Mouse (Mus musculus): ENCODE data around the gene Vps37b.

Gene Vps37b

DNA sequence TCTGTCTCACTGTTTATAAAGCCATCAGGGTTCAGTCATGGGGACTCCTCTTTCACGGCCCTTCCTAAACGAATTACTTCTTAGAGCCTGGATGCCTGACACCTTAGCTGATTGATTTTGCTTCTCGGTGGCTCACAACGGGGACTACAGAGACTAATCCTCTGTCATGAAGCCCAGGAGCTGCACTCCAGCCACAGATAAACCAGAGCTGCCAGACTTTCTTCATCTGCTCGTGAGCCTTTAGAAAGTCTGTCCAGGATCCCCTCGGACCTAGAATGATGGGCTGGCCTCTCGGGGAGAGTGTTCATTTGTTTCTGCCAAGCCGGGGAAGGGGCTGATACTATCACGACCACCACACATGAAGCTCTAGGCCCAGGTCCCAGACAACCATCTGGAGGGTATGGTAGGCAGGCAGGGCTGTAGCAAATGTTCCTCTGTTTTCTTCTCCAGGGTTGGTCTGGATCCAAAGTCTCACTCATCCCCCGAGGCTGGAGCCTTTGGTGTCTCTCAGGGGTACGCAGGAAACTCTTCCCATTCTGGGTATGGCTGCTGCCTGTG is 13.5 kb upstream of the Vps37b start:
- DNase-seq (ENCODE audit: low read depth): no peak

DNA sequence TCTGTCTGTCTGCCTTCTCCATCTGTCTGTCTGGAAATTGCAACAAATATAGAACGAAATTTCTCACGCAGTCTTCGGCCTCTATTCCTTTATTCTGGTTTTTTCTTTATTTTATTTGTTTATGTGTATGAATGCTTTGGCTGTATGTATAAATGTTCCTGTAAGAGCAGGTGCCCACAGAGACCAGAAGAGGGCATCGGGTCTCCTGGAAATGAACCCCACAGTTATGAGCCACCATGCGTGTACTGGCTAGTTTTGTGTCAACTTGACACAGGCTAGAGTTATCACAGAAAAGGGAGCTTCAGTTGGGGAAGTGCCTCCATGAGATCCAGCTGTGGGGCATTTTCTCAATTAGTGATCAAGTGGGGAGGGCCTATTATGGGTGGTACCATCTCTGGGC is 11.9 kb upstream of the Vps37b start:
- peak; percentile 54 for DNase-seq (ENCODE audit: low read depth)

DNA sequence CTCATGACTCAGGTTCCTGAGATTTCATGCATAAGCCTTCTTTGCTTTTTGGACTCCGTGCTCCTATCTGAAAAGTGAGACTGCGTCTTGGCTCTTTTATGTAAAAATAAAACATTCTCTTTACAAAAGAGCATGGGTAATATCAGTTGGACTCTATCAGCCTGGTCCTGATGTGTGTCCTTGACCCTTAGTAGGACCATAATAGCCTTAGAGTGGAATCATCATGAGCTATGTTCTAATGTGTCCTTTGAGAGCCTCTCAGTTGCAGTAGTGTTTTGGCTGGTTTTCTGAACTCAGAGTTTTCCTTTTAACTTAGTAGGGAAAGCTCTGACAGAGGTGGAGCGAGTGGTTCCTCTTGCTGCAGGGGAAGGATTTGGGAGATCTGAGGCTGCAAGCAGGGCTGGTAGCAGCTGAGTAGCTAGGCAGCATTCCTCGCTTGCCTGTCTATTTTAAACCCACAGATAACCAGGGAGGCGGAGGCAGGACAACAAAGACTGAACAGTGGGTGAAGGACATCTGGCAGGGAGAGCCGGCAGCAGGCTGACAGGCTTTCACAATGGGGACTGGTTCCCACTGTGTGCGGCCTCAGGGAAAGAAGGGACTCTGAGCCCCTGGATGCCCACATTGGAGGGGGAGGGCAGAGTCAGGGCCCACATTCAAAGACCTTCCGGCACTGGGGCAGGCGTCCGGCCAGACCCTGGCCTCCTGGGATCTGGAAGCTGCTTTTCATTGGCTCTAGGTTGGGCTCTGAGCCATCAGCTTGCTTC is 11.3 kb upstream of the Vps37b start:
- no peak for DNase-seq (ENCODE audit: low read depth)

DNA sequence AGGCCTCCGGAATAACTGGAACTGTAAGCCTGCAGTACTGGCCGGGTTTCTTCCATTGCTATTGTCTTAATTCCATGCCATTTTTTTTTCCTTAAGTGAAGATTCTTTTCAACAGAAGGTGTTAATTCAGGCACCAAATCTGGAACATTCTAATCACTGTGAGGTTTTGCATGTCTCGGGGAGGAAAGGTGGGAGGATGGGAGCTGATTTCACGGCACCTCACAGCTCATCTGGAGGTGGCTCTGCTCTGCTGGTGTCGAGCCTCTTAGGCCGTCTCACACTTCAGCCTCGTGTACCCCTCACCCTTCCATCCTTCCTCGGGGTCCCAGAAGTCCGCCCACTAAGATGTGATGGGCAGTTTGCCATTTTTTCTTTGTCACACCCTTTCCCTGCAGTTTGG is 9.0 kb upstream of the Vps37b start:
- DNase-seq (ENCODE audit: low read depth): no peak

DNA sequence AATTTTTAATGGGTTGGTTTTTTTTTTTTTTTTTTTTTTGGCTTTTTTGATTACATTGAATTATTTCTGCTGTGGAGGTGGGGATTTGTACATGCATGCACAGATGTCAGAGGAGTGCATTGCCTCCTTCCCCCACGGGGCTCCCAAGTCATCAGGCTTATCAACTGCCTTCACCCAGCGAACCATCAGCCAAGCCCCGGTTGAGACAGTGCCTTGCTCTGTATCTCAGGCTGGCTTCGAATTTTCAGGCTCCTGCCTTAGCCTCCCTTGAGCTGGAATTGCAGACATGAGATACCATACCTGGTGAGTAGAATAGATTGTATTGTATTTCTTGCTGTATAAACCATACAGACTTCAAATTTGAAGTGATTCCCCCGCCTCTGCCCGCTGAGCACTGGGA is 7.5 kb upstream of the Vps37b start:
- no peak for DNase-seq (ENCODE audit: low read depth)

DNA sequence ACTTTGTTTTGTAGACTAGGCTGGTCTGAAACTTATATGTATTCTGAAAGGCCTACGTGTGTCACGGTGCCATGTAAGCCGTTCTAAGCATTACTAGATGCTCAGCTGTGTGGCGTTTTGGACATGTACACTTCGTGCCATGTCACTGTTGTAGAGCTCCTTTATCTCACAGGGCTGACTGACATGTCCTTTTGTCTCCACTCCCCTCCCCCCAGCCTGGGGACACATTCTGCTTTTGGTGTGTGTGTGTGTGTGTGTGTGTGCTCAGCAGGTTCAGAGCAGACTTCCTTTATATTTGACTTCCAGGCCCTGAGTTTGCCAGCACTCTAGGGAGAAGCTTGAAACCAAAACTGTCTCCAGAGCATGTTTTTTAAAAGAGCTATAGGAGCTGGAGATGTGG is 4.8 kb upstream of the Vps37b start:
- DNase-seq (ENCODE audit: low read depth): no peak

DNA sequence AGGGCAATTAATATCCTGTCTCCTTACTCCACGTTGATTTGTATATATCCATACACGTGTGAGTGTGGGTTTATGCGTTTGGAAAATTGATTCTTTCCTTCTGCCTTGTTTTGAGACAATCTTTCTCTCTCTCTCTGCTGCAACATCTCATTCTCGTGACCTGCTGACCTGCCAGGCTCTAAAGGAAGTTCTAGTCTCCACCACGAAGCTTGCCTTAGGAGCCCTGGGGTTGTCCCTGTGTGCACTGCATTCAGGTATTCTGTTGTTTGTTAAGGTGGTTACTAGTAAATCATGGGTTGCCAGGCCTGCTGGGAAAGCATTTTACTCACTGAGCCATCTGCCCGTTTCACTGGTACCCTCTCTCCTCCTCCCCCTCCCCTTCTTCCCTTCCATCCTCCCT is 4.3 kb upstream of the Vps37b start:
- no peak for DNase-seq (ENCODE audit: low read depth)

DNA sequence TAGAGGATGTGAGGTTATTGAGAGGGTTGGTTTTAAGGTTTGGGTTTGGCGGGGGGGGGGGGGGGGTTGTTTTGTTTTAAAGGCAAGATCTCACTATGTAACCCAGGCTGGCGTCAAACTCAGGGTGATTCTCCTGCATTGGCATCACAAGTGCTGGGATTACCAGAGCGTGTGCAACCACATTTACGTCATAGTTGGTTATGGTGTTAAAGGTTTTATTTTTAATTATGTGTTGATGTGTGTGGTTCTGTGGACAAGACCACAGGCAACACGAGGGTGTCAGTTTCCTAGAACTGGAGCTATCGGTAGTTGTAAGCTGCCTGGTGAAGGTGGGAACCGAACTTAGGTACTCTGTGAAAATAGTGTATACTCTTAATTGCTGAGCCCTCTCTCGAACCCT is 3.7 kb upstream of the Vps37b start:
- DNase-seq (ENCODE audit: low read depth): no peak

DNA sequence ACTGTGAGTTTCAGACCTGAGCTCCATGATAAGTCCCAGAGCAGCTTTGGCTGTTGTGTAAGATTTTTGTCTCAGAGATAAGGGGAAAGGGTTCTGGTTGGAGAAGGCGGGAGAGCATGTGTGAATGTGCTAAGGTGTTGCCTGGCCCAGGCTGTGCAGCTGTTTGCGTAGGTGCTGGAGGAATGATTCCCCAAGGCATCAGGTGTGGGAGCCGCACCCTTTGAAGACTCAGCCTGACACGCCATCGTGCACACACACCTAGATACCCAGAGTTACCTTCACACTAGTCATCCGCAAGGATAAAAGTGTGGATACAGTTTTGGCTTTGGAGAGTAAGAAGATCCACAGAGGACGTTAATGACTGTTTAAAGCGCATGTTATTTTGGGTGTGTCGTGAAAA is 3.3 kb upstream of the Vps37b start:
- DNase-seq (ENCODE audit: low read depth): no peak

DNA sequence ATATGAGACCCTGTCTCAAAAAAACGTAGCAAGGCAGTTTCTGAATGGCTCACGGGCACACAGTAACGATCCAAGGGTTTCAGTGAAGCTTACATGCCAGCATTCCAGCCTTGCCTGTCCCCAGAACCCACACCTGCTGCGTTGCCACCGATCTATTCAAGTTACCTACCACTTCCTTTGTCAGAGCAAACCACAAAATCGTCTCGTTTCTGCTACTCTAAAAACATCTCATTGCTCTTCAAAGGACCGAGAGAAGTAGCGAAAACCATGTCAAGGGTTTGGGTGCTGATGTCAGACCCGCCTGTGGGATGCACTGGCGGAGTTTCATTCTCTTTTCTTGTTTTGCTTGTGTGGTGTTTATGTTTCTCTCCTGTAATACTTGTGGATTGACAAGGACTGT is 2.4 kb upstream of the Vps37b start:
- no peak for DNase-seq (ENCODE audit: low read depth)

DNA sequence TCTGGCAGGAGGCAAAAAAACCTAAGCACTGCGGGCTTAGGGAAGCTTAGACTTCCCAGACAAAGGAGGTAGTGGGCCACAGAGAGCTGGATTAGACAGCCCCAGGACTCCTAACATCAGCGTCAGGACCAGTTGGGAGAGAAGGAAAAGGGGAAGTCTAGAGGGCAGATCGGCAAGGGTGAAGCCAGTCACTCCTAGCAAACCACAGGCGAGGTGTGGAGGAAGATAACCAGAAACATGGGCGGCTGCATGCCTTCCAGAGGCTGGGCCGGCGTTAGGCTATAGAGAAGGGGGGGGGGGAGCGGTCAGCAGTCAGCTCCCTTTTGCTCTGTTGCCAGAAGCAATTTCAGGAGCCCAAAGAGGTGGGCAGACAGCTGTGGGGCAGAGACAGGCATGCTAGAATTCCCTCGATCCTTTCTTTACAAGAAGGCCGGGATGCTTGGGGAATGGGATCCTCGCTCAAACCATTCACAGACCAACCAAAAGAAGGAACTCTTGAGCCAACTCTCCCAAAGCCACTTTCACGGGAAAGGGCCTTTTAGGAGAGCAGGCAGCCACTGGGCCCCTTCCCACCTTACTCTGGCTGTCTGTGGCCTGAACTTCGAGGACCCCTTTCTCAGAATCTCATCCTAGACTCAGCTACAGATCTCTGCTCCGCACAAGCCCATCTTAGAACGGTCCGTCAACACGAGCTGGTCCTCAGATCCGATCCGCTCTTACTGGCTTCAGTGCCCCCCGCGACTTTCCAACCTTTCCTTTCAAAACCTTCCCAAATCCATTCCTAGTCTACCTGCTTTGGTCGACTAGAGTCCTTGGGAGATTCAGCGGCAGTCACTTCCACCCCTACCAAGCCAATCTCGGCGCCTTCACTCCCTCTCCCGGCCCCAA is 758 bp downstream of the Vps37b start:
- peak; percentile 87 for DNase-seq (ENCODE audit: low read depth)

DNA sequence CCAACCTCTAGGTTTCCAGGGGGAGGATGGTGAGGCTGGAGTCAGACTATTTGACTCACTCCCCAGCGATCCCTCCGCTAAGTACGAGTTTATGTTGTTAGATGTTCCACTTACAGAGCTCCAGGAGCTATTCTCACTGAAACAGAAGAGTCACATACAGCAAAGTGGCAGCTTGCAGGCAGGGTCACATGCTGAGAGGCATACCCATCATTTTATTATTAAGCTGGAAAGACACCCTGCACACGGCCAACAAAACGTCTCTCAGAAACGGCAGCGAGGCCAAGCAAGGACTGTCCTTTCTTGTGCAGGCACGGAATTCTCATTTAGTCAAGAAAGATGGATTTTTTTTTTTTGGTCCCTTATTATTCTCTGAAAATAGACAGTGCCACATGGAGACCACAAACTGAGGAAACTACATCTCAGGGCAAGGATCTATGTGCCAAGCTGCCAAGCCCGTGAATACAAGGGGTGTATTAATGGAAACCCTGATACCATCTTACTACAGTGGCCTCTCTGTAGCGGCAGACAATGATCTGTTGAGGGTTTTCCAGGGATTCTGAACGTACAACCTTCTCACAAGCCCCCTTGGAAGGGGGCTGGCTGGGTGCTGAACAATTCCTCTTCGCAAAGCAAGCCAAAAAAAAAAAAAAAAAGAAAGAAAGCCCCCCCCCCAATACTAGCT is 1.5 kb downstream of the Vps37b start:
- DNase-seq (ENCODE audit: low read depth): no peak

DNA sequence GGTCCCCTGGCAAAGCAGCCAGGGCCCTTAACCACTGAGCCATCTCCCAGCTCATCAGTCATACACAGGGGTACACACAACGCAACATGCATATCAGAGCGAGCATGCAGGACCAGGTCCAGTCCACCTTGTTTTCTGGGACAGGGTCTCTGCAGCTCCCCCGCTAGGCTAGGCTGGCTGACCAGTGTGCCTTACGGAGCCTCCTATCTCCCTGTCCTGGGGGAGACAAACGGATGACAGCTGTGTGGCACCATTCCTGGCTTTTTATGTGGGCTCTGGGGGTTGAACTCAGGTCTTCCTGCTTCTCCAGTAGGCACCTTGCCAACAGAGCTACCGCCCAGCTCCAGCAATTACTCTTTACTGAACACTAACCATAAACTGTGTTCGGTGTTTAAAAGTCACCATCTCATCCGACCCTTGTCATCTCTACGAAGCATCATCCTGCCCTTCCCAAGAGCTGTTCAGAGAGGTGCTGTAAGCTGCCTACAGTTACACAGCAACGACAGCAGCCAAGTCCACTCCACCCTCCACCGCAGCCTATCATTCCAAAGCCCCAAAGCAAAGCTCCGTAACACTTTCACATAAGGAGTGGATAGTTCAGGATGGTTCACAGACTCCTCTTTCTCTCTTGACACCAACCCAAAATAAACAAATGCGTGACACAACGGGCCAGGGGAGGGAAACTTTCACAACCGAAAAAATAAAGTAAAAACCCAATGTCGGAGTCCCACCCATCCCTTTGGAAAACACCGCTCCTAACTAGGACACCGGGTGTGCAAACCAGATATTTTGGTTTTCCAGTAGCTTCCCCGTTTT is 2.6 kb downstream of the Vps37b start:
- no peak for DNase-seq (ENCODE audit: low read depth)

DNA sequence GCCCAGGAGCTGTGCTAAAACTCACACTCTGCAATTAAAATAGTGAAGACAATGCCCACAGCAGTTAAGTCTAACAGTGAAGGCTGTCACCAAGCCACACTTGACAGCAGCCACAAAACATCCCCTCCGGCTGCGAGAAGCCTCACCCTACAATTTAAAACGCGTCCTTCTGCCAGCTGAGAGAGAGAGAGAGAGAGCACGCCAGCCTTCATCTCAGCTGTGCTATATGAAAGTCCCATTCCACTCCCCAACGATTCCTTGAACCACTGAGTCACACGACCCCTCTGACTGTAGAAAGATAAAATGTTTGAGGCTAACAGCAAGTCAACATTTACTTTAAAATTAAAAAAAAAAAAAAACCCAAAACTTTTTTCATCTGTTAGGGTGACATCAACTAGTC is 3.4 kb downstream of the Vps37b start:
- no peak for DNase-seq (ENCODE audit: low read depth)

DNA sequence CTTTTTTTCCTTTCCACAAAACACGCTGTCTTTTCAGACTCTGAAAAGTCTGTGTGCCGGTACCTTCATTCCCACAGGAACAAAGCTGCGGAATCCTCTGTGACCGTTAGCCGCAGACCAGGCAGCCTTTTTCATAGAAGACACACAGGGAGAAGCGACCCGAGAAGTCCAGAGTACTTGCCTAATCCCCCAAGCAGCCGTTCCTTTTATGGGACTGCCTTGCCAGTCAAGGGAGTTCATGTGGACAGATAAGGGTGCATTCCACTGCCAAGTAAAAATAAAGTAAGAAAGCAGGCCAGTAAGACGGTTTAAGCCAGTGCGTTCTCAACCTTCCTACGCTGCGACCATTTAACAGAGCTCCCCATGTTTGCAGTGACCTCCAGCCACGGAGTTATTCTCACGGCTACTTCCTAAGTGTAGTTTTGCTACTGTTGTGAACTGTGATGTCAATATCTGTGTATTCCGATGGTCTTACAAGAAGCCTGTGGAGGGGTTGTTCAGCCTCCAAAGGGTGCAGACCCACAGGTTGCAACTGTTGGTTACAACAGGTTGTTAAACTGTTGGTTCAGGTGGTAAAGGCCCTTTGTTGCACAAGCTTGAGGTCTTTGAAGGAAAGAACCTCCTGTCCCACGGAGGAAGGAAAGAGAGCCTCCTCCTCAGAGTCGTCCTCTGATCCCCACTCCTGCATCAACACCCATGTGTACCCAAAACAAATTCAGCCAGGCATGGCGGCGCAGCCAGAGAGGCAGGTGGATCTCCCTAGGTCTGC is 4.2 kb downstream of the Vps37b start:
- no peak for DNase-seq (ENCODE audit: low read depth)

DNA sequence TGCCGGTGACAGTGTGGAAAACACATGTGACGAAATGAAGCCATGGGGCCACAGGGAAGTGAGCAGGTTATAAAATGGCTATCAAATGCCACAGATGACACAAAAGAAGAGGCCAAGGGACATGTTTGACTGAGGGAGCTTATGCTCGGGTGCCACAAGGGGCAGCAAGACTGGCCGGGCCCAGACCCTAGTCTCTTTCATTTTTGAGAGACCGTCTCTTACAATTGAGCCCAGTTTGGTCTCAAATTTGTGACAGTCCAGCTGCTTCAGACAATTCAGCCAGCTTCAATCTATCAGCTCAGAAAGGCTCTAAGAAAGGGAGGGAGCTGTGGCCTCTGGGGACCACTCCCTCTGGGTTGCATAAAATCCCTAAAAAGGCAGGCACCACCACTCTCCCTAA is 5.5 kb downstream of the Vps37b start:
- DNase-seq (ENCODE audit: low read depth): no peak

DNA sequence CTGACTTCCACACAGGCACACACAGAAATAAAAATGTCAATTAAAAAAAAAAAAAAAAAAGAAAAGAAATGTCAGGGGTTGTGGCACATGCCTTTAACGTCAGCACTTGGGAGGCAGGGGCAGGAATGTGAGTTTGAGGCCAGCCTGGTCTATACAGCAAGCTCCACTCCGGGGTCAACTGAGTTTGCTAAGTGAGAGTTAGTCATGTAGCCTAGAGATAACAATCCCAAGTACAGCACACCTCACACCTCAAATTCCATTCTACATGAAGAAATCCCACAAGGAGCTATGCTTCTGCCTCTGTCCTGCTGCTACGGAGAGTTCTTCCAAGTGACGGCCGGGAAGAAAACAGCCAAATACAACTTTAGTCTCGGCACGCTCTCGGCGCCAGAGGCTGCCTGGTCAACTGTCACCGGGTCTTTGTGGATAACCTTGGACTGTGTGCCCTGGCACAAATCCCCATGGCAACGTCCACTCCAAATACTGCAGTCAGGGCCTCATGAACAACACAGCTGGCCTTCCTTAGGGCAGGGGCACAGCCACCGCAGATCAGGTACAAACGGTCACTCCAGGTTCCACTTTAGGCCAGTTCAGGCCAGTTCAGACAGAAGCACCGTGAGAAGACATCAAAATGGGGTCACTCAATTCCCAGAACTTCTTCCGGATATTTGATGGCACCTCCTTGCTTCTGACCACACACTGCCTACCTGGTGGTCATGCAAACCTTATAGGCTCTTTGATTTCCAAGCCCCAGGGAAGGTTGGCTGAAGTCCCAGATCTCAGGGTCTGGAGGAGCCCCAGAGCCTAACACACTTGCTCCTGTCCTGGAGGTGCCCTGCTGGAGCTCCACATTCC is 6.3 kb downstream of the Vps37b start:
- no peak for DNase-seq (ENCODE audit: low read depth)

DNA sequence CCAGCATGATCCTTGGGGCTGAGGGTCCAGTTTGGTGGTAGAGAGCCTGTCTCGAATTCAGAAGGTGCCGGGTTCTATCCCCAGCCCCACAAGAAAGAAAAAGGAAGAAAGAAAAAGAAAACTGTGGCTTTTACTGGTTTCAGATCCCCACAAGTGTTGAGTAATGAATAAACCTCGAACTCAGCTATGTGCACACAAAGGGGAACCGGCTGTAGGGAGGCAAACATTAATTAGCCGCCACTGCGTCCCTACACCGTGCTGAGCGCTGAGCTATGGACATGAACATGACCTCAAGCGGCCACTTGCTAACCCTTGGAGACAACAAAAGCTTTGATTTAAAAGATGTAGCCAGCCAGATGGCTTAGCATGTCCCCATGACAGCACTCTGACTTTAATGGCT is 6.9 kb downstream of the Vps37b start:
- peak; percentile 72 for DNase-seq (ENCODE audit: low read depth)

DNA sequence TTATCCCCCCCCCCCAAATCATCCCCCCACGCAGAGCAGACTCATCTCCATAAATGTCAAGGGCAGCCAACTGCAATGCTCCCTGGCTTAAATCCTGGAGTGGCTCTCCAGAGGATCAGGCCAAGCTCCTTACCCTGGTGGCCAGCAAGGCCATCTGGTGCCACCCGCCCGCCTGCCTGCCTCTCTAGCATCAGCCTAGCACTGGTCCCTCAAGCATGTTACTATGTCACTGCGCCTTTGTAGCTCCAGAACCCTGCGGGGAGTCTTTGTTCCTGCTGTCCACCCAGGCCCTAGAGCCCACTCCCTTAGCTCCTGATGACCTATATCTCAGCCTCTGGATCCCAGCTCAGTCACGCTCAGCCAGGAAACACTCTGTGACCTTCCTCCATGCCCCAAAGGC is 7.4 kb downstream of the Vps37b start:
- DNase-seq (ENCODE audit: low read depth): no peak

DNA sequence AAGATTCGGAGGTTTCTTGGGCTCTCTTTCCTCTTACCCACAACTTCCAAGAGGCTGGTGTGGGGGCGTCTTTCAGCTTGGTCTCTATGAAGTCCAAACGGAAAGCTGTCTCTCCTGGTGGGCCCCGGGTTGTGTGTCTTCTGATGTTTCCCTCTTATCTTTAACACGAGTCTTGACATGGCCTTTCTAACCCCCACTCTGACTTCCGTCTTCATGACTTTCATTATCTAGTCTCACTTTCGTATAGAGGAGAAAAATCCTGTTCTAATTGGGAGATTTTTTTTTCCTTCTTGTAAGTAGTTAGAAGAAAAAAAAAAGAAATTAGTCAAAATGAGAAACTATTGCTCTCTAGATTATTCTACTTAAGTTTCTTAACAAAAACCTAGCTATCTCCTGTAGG is 9.7 kb downstream of the Vps37b start:
- peak; percentile 53 for DNase-seq (ENCODE audit: low read depth)
